Mouse (Mus musculus): ENCODE measurements around the gene Sema4a. TPM values are rescaled to one million over a fixed set of nuclear protein-coding genes. Genes with fewer than 3 reads are reported as not detected.
A peak's percentile ranks its signal among the peaks of the same experiment; 100 is the strongest.

Sema4a gene
- polyA plus RNA-seq, 1 experiment from 2014 or later, result 10.0 TPM

DNA sequence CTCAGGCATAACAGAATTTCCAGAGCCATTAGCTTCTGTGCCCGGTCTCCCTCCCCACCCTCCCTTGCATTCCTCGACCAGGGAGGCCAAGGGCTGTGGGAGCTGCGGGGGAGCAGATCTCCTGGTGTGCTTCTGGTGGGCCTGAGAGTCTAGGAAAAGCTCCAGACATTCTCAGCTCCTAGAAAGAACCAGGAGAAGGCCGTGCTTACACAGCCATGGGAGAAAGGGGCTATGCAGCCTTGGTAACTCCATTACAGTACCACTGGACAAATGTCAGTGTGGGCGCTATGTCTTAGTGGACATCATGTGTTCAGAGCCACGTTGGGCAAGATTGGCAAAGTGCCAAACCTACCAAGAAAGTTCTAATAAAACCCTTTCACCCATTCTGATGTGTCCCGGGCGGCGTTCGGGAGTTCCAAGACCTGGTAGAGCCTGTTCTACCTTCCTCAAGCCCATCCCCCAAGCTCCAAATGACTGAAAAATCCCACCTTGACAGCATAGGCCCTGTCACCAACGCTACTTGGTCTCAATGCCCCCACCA, 41.1 kb upstream of the Sema4a start:
- no peak for ATAC-seq (ENCODE audit: low FRiP score, low TSS enrichment)
- Histone ChIP-seq H3K27me3 (ENCODE audit: control insufficient read depth, insufficient read depth, low read length) (no peaks in the 10 kb centered on the region), H3K4me2 (replicated peaks; ENCODE audit: low read depth, low read length) (peak overlapping the region; percentile 100), H3K36me3 (ENCODE audit: control insufficient read depth, insufficient read depth, low read length) (no peaks in the 10 kb centered on the region), H3K9ac (ENCODE audit: low read depth, low read length) (peak overlapping the region; percentile 78), H3K4me3 (ENCODE audit: low read length) (peak overlapping the region; percentile 75), H3K4me1 (ENCODE audit: control insufficient read depth, insufficient read depth, low read length) (peaks cover 20% of the 10 kb centered on the region; the same call in 1 of the 2 replicates), H3K27ac (ENCODE audit: low read depth, low read length) (peak overlapping the region; percentile 25; the same call in 1 of the 2 replicates), H3K9me3 (ENCODE audit: control insufficient read depth, low read length) (no peaks in the 10 kb centered on the region)
- 11% methylated on average over 11 of the region's 11 CpGs for WGBS

GRCm38 (mm10) chr3:88501366-88502030, 40.5 kb upstream of the Sema4a start:
- no peaks in the 10 kb centered on the region for H3K36me3 ChIP-seq (ENCODE audit: control insufficient read depth, insufficient read depth, low read length)
- H3K9me3 ChIP-seq (ENCODE audit: control insufficient read depth, low read length), result no peaks in the 10 kb centered on the region
- H3K9ac ChIP-seq (ENCODE audit: low read depth, low read length), result peak overlapping the region; percentile 78; the same call in 1 of the 2 replicates
- no peak for ATAC-seq (ENCODE audit: low FRiP score, low TSS enrichment)
- peaks cover 18% of the 10 kb centered on the region; the same call in 1 of the 2 replicates for H3K4me1 ChIP-seq (ENCODE audit: control insufficient read depth, insufficient read depth, low read length)
- H3K4me2 ChIP-seq (replicated peaks; ENCODE audit: low read depth, low read length), result peak overlapping the region; percentile 100
- no peaks in the 10 kb centered on the region for H3K27me3 ChIP-seq (ENCODE audit: control insufficient read depth, insufficient read depth, low read length)
- 56% methylated on average over 6 of the region's 6 CpGs for WGBS
- H3K4me3 ChIP-seq (ENCODE audit: low read length), result peak overlapping the region; percentile 75
- no peak overlapping the region; the same call in 1 of the 2 replicates for H3K27ac ChIP-seq (ENCODE audit: low read depth, low read length)

DNA sequence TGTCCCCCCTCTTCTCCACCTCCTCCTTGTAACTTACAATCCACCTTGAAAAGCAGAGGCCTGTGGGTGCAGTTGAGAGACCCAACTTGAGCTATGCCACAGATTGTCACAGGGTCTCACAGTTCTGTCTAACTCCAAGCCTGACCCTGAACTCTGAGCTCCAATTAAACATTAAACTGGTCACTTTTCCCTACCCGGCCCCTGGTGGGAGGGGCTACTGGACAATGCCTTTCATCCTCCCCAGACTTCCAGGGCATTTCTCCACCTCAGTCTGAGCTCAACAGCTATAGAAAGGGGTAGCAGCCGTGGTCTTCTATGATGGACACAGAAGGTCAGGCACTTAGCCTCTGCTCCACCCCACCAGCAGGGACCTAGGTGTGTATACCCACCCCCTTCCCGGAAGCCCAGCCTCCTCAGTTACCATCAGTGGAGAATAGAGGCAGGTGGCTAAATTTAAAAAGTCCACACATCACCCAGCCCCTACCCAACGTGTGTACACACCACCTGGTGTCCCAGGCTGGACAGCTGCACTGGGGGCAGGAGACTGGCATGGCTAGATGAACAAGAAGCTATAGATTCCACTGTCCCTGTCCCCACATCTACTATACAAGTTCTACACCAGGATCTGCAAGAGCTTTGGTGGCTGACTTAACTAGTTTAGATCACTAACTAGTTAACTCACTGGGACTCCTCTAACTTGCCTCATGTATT, 39.8 kb upstream of the Sema4a start:
- H3K9ac ChIP-seq (ENCODE audit: low read depth, low read length), result no peak overlapping the region
- no peak overlapping the region; the same call in 1 of the 2 replicates for H3K4me3 ChIP-seq (ENCODE audit: low read length)

DNA sequence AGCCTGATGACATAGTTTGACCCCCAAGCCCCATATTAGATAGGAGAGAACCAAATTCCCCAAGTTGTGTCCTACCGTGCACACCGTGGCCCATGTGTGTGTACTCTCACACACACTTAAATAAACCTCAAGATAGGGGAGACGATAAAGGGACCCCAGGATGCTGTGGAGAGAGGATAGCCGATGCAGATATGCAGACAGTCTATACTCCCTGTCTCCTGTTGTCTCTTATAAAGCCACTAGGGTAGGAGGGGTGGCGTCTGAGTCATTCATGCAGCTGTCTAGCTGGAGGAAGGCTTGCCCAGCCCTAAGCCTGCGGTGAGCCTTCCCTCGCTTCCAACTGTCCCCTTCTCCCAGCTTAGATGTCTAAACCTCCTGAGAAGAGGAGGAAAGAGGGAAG, 39.1 kb upstream of the Sema4a start:
- no peak overlapping the region for H3K4me2 ChIP-seq (replicated peaks; ENCODE audit: low read depth, low read length)
- no peak overlapping the region for H3K27ac ChIP-seq (ENCODE audit: low read depth, low read length)
- no peak for ATAC-seq (ENCODE audit: low FRiP score, low TSS enrichment)
- H3K36me3 ChIP-seq (ENCODE audit: control insufficient read depth, insufficient read depth, low read length), result no peaks in the 10 kb centered on the region
- 87% methylated on average over 7 of the region's 7 CpGs for WGBS
- no peaks in the 10 kb centered on the region for H3K9me3 ChIP-seq (ENCODE audit: control insufficient read depth, low read length)
- H3K9ac ChIP-seq (ENCODE audit: low read depth, low read length), result no peak overlapping the region
- H3K4me3 ChIP-seq (ENCODE audit: low read length), result no peak overlapping the region
- peaks cover 18% of the 10 kb centered on the region; the same call in 1 of the 2 replicates for H3K4me1 ChIP-seq (ENCODE audit: control insufficient read depth, insufficient read depth, low read length)
- H3K27me3 ChIP-seq (ENCODE audit: control insufficient read depth, insufficient read depth, low read length), result no peaks in the 10 kb centered on the region

More for the DNA sequence above, 39.8 kb upstream of the Sema4a start:
- Histone ChIP-seq H3K27ac (ENCODE audit: low read depth, low read length) (no peak overlapping the region), H3K9me3 (ENCODE audit: control insufficient read depth, low read length) (no peaks in the 10 kb centered on the region), H3K4me2 (replicated peaks; ENCODE audit: low read depth, low read length) (peak overlapping the region; percentile 100; the same call in 1 of the 2 replicates), H3K4me1 (ENCODE audit: control insufficient read depth, insufficient read depth, low read length) (peaks cover 18% of the 10 kb centered on the region; the same call in 1 of the 2 replicates), H3K27me3 (ENCODE audit: control insufficient read depth, insufficient read depth, low read length) (no peaks in the 10 kb centered on the region), H3K36me3 (ENCODE audit: control insufficient read depth, insufficient read depth, low read length) (no peaks in the 10 kb centered on the region)
- 48% methylated on average over 4 of the region's 4 CpGs for WGBS
- no peak for ATAC-seq (ENCODE audit: low FRiP score, low TSS enrichment)

- no peak overlapping the region for H3K4me2 ChIP-seq (replicated peaks; ENCODE audit: low read depth, low read length)
- no peak overlapping the region for H3K9ac ChIP-seq (ENCODE audit: low read depth, low read length)
- H3K4me3 ChIP-seq (ENCODE audit: low read length), result no peak overlapping the region
- H3K4me1 ChIP-seq (ENCODE audit: control insufficient read depth, insufficient read depth, low read length), result peaks cover 18% of the 10 kb centered on the region; the same call in 1 of the 2 replicates
- 70% methylated on average over 4 of the region's 4 CpGs for WGBS
- no peak overlapping the region for H3K27ac ChIP-seq (ENCODE audit: low read depth, low read length)
- no peak for ATAC-seq (ENCODE audit: low FRiP score, low TSS enrichment)
- no peaks in the 10 kb centered on the region for H3K9me3 ChIP-seq (ENCODE audit: control insufficient read depth, low read length)
- no peaks in the 10 kb centered on the region for H3K36me3 ChIP-seq (ENCODE audit: control insufficient read depth, insufficient read depth, low read length)
- no peaks in the 10 kb centered on the region for H3K27me3 ChIP-seq (ENCODE audit: control insufficient read depth, insufficient read depth, low read length)
These were observed 38.6 kb upstream of the Sema4a start for GRCm38 (mm10) chr3:88499580-88499979.

DNA sequence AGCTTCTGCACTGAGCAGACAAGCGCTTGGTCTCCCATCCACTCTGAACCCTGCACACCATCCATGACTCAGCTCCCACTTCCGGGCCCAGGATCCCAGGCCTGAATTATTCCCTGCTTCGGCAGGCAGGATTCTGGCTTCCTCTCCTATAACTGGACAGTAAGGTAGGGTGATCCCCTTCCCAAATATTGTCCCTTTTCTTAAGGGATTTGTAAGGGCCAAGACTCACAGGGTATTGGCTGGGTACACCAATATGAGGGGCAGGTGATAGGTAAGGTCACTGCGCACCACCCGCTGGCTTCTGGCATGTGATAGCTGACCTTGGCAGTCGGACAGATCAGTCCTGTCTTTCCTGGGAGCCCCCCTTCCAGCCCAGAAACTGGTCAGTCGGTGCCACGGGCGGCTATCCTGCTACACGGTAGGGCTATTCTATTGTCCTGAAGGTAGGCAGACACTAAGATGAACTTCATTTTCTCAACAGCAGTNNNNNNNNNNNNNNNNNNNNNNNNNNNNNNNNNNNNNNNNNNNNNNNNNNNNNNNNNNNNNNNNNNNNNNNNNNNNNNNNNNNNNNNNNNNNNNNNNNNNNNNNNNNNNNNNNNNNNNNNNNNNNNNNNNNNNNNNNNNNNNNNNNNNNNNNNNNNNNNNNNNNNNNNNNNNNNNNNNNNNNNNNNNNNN, 34.9 kb upstream of the Sema4a start:
- Histone ChIP-seq H3K27me3 (ENCODE audit: control insufficient read depth, insufficient read depth, low read length) (no peaks in the 10 kb centered on the region), H3K36me3 (ENCODE audit: control insufficient read depth, insufficient read depth, low read length) (no peaks in the 10 kb centered on the region), H3K27ac (ENCODE audit: low read depth, low read length) (no peak overlapping the region), H3K4me1 (ENCODE audit: control insufficient read depth, insufficient read depth, low read length) (peaks cover 25% of the 10 kb centered on the region), H3K9ac (ENCODE audit: low read depth, low read length) (no peak overlapping the region), H3K4me2 (replicated peaks; ENCODE audit: low read depth, low read length) (no peak overlapping the region), H3K4me3 (ENCODE audit: low read length) (no peak overlapping the region), H3K9me3 (ENCODE audit: control insufficient read depth, low read length) (no peaks in the 10 kb centered on the region)
- 84% methylated on average over 10 of the region's 10 CpGs for WGBS
- no peak for ATAC-seq (ENCODE audit: low FRiP score, low TSS enrichment)

GRCm38 (mm10) chr3:88494836-88495628, 34.0 kb upstream of the Sema4a start:
- Histone ChIP-seq H3K27me3 (ENCODE audit: control insufficient read depth, insufficient read depth, low read length) (no peaks in the 10 kb centered on the region), H3K27ac (ENCODE audit: low read depth, low read length) (no peak overlapping the region; the same call in 1 of the 2 replicates), H3K4me3 (ENCODE audit: low read length) (no peak overlapping the region), H3K36me3 (ENCODE audit: control insufficient read depth, insufficient read depth, low read length) (no peaks in the 10 kb centered on the region), H3K4me2 (replicated peaks; ENCODE audit: low read depth, low read length) (no peak overlapping the region), H3K4me1 (ENCODE audit: control insufficient read depth, insufficient read depth, low read length) (peaks cover 30% of the 10 kb centered on the region), H3K9me3 (ENCODE audit: control insufficient read depth, low read length) (no peaks in the 10 kb centered on the region), H3K9ac (ENCODE audit: low read depth, low read length) (no peak overlapping the region; the same call in 1 of the 2 replicates)
- WGBS, result 67% methylated on average over 9 of the region's 9 CpGs
- ATAC-seq (ENCODE audit: low FRiP score, low TSS enrichment), result no peak
